Mouse (Mus musculus) ZHBTc4 (cell line): ENCODE data around the gene Cyp2d22.

Experiments
- DNase-seq: peaks from one replicate; pipeline ENCODE4 v3.0.0-alpha.2; 2011; ENCODE audit warnings: low read depth, low spot score

Gene Cyp2d22

DNA sequence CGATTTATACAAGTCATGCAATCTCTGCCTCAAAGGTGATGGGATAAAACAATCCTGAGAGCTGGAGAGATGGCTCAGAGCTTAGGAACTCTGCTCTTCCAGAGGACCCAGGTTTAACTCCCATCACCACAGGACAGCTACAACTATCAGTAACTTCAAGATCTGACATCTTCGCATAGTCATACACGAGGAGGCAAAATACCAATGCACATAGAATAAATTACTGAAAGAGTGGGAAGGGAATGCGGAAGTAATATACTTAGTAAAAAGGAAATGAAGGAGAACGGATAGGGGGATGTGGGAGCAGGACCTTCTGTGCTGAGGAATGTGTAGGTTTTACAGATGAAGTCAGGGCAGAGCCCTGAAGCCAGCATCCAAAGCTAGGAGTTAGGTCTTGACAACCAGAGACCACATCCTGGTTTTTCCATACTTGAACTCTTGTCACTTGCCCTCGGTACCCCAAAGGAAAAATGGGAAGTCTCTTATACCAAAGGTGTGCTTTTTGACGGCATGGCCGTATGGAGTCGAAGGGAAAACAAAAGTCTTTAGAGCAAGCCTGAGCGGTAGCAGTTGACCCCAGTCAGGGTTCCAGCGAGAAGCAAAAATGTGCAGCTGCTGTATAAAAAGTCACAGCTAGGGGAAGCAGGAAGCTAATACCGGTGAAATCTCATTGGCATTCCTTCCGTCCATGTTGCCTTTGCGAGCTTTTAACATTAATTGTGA is 33.3 kb downstream of the Cyp2d22 start:
- no peak for DNase-seq

DNA sequence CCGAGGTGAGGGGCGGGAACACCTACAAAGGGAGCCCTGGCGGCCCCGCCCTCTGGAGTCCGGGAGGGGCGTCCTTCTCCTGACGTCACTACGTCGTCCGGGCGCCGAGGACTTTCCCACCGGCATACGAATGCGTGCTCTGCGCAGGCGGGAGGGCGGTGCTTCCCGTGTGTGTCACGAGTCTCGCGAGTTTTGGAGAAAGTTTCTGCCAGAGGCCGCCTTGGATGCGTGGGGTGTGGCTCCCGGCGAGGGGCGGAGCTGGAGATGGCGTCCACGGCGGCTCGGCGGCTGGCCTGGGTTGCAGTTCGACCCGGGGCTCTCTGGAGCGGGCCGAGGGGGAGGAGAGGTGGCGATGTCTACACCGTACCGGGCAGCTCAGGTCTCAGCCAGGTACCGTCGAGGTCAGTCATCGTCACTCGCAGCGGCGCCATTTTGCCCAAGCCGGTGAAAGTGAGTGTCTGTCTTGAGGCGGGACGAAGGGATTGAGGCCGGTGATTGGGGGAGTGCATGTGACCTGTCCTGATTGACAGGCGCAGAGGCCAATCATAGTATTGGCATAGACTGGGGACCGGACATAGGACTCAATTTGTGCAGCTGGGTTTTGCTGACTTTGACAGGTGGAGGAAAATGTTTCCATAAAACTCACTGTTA is 34.1 kb downstream of the Cyp2d22 start:
- DNase-seq = peak; percentile 99

DNA sequence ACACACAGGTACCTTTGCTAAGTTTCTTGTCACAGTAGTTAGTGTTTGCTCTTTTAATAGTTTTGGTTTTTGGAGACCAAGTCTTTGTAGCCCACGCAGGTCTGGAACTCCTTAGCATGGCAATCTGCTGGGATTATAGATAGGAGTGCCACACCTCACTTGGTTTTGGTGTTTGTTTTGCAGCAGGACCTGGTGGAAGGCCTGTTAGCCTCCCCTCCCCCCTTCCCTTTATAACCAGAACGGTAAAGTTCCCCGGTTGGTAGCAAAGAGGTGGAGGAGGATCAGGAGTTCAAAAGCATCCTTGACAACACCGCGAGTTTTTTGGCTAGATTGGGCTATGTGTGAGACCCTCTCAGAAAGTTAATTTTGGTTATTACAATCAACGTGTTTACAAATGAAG is 35.1 kb downstream of the Cyp2d22 start:
- no peak for DNase-seq

DNA sequence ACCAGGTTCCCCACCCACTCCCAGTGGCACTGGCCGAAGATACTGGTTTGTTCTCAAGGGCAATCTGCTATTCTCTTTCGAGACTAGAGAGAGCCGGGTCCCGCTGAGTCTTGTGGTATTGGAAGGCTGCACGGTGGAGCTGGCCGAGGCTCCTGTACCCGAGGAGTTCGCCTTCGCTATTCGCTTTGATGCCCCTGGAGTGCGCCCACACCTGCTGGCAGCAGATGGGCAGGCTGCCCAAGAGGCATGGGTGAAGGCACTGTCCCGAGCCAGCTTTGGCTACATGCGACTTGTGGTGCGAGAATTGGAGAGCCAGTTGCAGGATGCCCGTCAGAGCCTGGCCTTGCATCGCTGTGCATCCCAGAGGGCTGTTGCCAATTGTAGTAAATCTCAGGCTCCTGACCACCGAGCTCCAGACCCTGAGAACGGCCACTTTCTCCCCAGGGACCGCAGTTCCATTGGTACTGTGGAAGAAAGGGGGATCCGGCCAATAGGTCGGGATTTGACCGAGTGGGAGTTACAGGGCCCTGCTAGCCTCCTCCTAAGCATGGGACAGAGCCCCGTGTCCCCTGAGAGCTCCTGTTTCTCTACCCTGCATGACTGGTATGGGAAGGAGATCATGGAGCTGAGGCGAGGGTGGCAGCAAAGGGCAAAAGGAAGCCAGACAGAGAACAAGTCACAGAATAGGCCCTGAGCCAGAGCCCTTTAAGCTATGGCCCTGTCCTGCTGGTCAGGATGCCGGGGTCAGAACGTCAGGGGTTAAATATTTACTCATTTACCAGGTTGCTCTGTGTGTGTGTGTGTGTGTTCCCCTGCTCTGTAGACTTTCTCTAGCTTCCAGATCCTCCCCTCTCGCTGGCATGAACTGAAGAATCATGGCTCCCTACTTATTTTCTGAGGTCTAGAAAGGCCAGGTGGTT is 36.4 kb downstream of the Cyp2d22 start:
- DNase-seq = no peak

DNA sequence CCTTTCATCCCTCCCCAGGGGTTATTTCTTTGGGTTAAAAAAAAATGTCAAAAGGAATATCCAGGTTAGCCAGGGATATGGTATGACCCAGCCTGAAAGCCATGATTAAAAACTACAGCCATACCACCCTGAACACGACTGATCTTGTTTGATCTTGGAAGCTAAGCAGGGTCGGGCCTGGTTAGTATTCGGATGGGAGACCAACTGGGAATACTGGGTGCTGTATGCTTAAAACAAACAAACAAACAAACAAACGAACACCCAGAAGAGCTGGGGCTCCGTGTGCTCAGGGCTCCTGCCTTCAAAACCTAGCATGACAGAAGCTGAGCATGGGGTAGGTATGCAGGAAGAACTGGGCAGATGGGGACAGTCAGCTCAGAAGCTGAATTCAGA is 37.5 kb downstream of the Cyp2d22 start:
- DNase-seq = no peak

DNA sequence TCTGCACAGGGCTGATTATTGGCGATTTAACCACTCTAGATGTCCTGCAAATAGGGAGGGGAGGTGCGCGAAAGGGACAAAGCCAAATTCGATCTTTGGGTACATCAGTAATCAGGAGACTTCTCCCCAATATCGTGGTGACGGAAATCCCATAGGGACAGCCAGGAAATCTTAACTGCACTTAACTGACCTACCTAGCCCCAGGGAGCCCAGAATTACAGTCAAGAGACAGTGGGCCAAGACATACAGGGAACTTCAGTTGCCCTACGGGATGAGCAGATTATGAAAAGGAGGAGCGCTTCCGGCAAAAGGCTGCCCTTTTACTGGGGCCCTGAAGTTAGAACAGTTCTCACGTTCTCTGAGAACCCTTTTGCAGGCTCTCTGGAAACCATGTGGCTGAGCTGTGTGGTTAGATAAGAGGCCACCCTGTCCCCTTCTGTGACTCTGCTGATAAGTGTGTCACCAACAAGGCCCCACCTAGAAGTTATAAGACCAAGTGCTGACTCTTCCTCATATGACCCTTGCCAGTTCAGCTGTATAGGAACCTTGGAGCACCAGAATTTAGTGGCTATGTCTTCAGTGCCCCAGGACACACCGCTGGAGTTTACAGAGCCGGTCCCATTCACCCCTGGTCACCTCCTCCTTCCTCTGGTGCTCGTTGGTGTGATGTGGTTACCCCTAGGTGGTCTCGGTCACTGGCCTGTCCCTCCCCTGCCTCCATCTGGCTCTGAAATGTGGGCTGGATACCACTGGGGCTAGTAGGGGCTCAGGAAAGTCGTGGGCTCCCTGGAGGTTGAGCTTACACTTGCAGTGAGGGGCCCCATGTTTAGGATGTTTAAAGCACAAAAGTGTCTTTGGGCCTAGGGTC is 38.2 kb downstream of the Cyp2d22 start:
- no peak for DNase-seq

DNA sequence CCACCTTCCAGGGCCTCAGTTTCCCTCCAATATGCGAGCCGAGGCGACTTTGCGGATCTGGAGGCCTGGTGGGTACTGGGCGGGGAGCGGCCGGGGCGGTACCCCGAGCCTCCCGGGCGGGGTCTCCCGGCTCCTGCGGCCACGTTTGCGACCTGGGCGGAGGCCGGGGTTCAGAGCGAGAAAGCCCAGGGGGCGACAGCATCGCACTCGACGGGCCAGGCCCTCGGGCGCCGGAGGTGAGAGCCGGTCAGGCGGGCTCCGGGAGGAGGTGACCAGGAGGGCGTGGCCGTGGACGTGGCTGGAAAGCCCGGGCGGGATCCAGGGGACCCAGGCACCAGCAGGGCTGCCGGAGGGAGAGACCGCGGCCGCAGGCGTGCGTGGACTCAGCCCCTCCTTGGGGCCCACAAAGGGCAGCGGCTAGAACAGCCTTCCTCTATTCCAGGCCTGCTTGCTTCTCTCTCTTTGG is 39.0 kb downstream of the Cyp2d22 start:
- no peak for DNase-seq

DNA sequence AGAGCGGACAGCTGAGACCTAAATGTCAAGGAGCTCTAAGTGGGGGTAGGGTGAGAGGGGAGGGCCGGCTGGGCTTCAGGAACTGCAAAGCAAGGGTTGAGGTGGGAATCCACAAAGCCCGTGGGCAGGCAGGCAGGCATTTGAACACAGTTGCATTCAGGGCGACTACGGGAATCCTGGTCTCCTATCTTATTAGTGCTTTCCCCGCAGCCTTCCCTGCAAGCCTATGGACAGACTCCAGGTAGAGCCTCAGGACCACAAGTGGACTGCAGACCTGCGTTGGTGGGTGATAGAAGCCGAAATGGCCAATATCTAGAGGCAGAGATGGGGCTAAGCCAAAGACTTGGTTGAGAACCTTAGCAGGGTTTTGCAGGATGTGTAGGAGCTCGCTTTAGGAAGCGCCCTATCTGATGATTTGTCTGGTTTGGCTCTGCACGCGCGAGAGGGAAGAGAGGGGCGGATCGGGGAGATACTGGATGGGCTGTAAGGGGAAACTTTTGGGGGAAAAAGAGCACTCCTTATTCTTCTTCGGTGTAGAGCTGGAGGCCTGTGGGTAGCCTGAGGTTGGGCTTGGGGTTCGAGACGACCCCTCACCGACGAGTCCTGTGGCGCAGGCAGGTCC is 39.5 kb downstream of the Cyp2d22 start:
- no peak for DNase-seq

DNA sequence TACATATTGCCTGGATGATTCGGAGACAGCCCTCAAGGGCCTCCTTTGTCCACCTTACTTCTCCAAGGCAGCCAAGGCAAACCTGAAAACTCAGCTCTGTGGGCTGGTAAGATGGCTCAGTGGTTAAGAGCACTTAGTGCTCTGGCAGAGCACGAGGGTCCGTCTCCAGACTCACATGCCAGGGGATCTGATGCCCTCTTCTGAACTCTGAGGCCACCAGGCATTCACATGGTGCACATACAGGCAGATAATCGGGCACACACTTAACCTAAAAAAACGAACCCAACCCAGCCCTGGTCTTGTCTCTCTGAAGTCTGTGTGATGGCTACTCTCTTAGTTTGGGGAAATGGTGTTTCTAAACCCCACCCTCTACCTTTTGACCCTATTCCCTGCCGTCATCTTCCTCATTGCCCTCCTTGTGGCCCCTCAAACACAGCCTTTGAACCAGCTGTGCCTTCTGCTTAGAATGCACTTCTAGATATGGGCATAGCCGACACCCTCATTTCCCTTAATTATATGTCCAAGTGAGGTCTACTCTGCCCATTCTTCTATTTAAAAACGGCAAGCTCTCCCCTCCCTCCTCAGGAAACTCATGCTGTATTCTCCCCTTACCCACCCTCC is 40.3 kb downstream of the Cyp2d22 start:
- DNase-seq = no peak

DNA sequence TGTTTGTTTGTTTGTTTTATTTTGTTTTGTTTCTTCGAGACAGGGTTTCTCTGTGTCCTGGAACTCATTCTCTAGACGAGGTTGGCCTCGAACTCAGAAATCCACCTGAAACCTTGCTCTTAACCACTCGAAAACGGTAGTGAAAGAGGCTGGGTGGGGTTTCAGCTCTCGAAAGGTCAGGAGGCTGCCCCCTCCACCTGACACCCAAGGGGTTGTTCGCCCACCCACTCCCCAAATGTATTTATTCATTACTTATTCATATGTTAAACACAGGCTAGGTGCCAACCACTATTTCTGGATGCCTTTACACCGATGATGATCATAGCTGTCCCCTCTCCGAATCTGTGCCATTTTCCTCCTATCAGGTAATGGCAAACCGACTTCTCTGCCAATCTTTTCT is 40.9 kb downstream of the Cyp2d22 start:
- DNase-seq = no peak

DNA sequence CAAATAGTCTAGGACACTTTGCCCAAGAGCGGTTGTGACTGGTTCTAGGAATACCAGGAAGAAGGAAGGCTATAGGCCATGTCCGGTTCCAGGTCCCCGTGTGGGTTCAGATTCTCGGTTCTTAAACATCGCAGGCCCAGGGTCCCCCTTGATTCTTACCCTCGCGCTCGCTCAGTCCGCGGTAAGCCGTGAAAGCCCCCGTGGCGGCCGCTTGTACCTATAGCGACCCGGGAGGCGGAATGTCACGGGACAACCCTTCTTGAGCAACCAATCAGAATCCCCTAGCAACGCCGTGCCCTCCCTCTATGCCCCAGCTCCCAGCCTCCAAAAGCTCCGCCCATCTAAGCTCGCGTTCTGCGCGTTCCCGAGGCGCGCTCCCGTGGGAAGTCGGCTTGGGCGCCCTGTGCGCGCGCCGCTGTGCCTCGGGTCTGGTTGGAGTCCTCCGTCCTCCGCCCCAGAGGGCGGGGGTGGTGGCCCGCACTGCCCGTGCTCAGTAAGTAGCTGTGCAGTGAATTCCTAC is 41.4 kb downstream of the Cyp2d22 start, which contains the start of the genes Naga, Pheta2 and Smdt1:
Gene Naga (minus strand): TSS at position 333 of the 520 bp plus-strand sequence.
Gene Pheta2 (plus strand): TSS at position 350 of the 520 bp plus-strand sequence.
Gene Smdt1 (plus strand): TSS at position 367 of the 520 bp plus-strand sequence.
- peak; percentile 98 for DNase-seq

DNA sequence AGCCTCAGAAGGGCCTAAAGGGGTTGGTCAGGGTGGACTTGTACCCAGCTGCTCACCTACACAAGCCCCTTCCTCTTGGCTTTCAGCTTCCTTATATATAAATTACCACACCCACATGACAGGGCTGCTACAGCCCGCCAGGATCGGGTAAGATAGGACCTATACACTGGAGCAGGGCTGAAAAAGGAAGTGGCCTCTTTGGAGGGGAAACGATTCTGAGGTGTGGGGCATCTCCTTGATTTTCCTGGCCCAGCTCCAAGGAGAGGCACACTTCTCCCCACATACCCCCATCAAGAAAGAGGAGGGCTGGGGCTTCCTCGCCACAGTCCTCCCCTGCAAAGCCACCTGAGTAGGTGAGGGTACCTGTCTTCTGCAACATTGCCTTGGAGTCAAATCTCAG is 42.2 kb downstream of the Cyp2d22 start:
- DNase-seq = no peak

DNA sequence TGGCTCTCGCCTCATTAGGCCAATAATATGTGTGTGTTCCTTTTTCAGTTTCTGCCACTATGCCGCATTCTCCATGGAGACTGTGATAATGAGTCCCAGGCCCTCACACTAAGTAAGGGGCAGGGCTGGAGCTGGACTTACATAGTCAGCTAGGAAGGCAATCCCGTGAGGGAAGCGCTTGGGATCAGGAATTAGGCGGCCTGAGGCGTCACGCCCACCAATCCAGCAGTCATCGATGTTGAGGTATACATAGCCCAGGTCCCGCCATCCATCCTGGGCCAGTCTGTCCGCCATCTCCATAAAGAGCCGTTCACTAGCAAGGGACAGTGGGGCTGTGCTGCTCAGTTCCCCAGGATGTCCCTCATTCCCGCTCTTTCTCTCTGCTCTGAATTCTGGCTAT is 43.4 kb downstream of the Cyp2d22 start:
- no peak for DNase-seq

DNA sequence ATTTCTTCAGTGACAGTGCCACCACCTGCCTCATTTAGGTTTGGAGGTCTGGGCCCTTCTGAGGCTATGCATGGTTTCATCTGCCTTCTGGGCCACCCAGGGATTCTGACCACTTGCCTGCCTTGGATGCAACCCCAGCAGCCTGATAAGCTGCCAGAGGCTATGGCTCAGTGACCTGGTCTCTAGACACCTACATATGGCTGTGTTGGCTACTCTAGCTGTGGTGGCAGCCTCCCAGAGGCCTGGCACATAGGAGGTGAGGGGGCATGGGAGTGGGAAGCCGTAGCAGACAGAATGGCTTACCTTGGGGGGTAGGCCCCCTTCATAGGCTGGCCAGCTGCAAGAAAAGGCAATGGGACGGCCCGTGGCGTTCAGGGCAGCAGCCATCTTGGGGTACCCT is 44.9 kb downstream of the Cyp2d22 start:
- no peak for DNase-seq

DNA sequence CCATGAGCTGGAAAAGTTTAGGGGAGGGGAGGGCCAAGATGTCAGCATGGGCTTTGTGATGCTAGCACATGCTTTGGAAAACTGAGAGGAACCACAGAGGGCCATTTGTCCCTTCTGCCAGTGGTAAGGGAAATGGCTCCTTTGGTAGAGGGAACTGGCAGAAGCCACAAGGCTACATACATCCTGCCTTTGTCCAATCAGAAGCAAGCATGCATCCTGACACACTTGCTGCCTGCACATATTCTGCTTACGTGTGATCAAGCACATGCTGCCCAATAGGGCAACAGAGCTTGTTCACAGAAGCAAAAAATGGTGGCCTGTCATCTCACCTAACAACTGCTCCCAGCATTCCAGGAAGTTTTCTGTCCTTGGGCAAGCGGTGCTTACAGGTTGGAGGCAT is 54.7 kb downstream of the Cyp2d22 start:
- no peak for DNase-seq

DNA sequence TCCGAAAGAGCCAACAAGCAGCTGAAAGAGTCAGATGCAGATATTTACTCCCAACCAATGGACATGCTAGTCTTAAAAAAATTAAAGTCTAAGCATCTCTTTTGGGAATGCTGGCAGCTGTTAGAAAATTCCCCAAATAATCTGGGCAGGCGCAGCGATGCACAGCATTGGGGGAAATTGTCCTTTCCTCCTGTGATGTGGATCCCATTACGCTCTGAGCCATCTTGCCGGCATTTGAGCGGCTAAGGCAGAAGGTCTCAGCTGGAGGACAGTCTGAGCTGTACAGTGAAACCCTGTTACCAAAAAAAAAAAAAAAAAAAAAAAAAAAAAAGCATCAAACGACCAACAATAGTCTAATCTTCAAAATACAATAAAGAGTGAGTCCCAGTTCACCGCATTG is 57.9 kb downstream of the Cyp2d22 start:
- no peak for DNase-seq
